Mouse (Mus musculus): ENCODE measurements around the gene Dmc1.

Dmc1 gene

DNA sequence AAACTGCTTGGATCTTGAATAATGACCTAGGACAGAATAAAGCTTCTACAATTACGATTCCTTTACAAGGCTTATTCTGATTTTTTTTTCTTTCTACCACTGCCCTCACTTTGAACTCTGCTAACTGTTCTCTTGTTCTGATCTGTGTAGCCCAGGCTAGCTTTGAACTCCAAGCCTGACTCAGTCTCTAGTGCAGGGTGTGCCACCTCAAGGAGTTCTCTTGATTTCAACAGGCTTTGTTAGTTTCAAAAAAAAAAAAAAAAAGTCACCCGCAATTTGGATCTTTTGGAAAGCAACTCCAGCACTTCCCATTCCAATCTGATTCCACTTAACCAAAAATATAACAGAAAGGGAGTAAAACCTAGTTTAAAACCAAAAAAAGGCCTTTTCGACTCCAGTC lies 59.4 kb downstream of the Dmc1 start:
- DNase-seq (ENCODE audit: low read depth, low spot score) = no peak
- H3K27me3 ChIP-seq (ENCODE audit: control insufficient read depth, insufficient read depth, low read length, poor library complexity, severe bottlenecking) = no peaks in the 10 kb centered on the region
- peaks cover 9% of the 10 kb centered on the region; the same call in 1 of the 2 replicates for H3K36me3 ChIP-seq (ENCODE audit: control insufficient read depth, insufficient read depth, low read length, poor library complexity, severe bottlenecking)

DNA sequence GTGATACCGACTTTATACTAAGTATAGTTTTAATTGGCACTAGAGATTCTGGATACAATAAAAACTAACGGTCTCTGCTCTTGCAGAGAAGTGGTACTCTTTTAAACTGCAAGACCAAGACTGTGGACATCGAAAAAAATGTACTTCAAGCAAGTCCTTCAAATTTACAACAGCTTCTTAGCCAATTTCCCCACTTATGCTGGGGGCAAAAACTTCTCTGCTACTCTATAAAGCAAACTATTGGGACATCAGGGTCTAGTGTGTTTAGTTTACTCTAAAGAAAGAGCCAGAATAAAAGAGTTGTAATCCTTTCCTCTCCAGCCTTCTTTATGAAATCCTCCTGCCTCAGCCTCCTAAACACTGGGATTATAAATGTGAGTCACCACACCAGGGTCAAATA lies 60.9 kb downstream of the Dmc1 start:
- Histone ChIP-seq H3K27me3 (ENCODE audit: control insufficient read depth, insufficient read depth, low read length, poor library complexity, severe bottlenecking) (no peaks in the 10 kb centered on the region), H3K36me3 (ENCODE audit: control insufficient read depth, insufficient read depth, low read length, poor library complexity, severe bottlenecking) (peaks cover 15% of the 10 kb centered on the region; the same call in 1 of the 2 replicates)
- DNase-seq (ENCODE audit: low read depth, low spot score) = no peak

DNA sequence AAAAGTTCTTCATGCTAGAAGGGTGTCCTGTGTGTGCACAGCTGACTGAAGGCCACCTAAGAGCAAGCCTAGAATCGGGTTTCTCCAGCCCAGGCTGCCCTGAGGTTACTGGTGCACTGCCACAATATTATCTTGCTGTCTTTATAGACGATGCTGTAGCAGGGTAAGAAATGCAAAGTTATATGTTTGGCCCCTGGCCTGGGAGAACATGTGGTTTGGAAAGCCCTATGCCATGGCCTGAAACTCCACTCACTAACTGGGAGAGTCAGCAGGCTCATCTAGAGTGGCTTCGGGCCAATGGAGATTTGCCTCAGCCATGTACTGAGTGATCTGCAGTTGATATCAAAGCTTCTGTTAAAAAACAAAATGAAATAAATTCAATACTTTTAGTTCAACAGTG lies 71.1 kb downstream of the Dmc1 start:
- no peak for DNase-seq (ENCODE audit: low read depth, low spot score)
- peaks cover 32% of the 10 kb centered on the region for H3K36me3 ChIP-seq (ENCODE audit: control insufficient read depth, insufficient read depth, low read length, poor library complexity, severe bottlenecking)

DNA sequence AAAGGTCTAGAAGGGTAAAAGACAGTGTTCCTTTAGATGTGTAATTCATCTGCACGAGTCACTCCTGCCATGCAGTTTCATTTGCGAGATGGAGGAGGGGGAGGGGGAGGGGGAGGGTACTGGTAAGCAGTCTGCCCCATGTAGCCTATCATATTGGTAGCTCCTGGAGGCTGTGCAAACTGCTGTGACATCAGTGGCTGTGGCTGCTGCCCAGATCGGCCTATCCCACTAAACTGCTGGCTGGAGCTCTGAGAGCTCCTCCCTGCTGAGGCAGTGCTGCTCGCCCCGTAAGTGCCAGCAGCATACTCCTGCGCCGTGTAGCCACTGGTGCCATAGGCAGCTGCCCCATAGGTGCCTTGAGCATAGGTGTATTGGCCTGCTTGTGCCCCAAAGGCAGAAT lies 75.0 kb downstream of the Dmc1 start:
- Histone ChIP-seq H3K27me3 (ENCODE audit: control insufficient read depth, insufficient read depth, low read length, poor library complexity, severe bottlenecking) (no peaks in the 10 kb centered on the region; the same call in 1 of the 2 replicates), H3K36me3 (ENCODE audit: control insufficient read depth, insufficient read depth, low read length, poor library complexity, severe bottlenecking) (peaks cover 21% of the 10 kb centered on the region)
- no peak for DNase-seq (ENCODE audit: low read depth, low spot score)

More for the DNA sequence above, 71.1 kb downstream of the Dmc1 start:
- no peaks in the 10 kb centered on the region; the same call in 1 of the 2 replicates for H3K27me3 ChIP-seq (ENCODE audit: control insufficient read depth, insufficient read depth, low read length, poor library complexity, severe bottlenecking)

DNA sequence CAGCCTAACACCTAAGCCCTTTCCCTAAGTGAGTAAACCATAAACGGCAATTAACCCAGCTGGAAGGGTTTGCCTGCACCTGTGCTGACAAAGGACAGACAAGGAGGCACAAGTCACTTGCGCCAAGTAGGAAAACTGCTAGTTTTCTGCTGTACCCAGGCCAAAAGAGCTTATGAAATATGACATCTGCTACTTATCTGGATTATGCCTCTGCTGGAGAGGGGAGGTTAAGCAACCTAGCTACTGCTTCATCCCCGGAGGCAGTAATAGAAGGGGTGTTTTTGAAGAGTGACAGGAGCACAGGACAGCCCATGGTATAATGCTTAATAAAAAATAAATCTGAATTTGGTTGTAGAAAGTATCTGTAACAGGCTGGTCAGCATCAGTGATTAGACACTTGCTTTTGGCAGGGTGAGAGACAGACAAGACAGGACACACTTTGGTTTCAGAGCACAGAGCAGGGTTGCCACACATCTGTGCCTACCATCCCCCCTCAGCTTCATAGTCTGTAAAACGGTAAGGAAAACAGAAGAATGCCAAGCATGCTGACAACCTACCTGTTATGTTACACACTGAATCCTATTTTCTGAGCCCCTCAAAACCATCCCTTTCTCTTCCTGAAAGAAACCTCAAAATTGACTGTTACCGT lies 76.8 kb downstream of the Dmc1 start:
- no peak for DNase-seq (ENCODE audit: low read depth, low spot score)
- peaks cover 18% of the 10 kb centered on the region for H3K36me3 ChIP-seq (ENCODE audit: control insufficient read depth, insufficient read depth, low read length, poor library complexity, severe bottlenecking)
- no peaks in the 10 kb centered on the region; the same call in 1 of the 2 replicates for H3K27me3 ChIP-seq (ENCODE audit: control insufficient read depth, insufficient read depth, low read length, poor library complexity, severe bottlenecking)

DNA sequence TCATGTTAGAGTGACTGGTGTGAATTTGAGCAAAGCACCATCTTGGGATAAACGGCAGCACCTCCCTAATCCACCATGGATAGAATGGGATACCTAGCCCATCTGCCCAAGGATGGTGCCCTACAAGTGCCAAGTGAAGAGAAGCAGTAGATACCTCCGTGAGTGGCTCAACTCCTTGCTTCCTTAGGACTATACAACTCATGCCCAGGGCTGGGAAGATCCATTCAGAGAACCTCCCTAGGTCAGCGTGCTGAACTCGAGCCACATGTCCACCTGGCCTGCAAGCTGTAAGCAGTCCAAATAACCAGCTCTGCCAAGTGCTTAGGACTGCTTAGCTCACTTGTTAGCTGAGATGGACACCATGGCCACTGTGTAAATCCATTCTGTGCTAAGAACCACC lies 77.7 kb downstream of the Dmc1 start:
- peaks cover 15% of the 10 kb centered on the region for H3K36me3 ChIP-seq (ENCODE audit: control insufficient read depth, insufficient read depth, low read length, poor library complexity, severe bottlenecking)
- H3K27me3 ChIP-seq (ENCODE audit: control insufficient read depth, insufficient read depth, low read length, poor library complexity, severe bottlenecking) = no peaks in the 10 kb centered on the region; the same call in 1 of the 2 replicates
- no peak for DNase-seq (ENCODE audit: low read depth, low spot score)

DNA sequence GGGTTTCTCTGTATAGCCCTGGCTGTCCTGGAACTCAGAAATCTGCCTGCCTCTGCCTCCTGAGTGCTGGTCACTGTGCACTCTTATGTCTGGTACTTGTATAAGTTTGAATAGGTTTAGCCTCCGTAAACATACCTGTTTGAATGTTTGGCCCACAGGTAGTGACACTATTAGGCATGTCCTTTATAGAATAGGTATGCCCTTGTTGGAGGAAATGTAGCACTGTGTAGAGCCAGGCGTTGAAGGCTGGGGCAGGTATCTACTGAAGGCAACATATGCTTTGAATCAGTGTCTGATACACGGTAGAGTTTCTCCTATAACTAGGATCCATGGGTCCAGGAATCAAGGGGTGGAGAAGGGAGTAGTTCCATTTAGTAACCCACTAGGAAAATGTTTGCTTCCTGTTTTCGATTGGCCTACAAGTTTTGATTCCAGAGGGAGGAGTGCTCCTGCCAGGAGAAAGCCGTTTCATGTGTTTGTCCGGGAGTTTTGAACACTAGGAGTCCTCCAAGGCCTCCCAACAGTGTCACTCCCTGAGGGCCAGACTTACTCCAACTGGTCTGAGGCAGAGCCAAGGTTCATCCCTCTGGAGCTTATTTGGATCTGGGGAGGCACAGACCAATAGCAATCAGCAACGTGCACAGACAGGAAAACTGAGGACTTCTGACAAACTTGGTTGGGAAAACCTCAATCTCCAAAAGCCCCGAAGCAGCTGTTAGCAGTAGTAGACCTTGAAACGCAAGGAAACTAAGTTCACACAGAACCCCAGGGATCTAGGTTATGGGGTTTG lies 78.7 kb downstream of the Dmc1 start:
- Histone ChIP-seq H3K36me3 (ENCODE audit: control insufficient read depth, insufficient read depth, low read length, poor library complexity, severe bottlenecking) (peaks cover 11% of the 10 kb centered on the region), H3K27me3 (ENCODE audit: control insufficient read depth, insufficient read depth, low read length, poor library complexity, severe bottlenecking) (no peaks in the 10 kb centered on the region; the same call in 1 of the 2 replicates)
- no peak for DNase-seq (ENCODE audit: low read depth, low spot score)

DNA sequence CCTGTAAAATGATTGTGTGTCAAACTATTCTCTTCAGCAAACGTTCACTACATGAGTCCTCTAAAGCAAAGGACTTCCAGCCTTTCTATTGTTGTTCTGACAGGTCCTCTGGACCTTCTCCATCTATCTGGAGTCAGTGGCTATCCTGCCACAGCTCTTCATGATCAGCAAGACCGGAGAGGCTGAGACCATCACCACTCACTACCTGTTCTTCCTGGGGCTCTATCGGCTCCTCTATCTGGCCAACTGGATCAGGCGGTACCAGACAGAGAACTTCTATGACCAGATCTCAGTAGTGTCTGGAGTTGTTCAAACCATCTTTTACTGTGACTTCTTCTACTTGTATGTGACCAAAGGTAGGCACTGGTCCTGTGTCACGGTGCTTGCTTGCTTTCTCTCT lies 79.3 kb downstream of the Dmc1 start:
- no peak for DNase-seq (ENCODE audit: low read depth, low spot score)
- H3K36me3 ChIP-seq (ENCODE audit: control insufficient read depth, insufficient read depth, low read length, poor library complexity, severe bottlenecking) = peaks cover 11% of the 10 kb centered on the region
- H3K27me3 ChIP-seq (ENCODE audit: control insufficient read depth, insufficient read depth, low read length, poor library complexity, severe bottlenecking) = no peaks in the 10 kb centered on the region; the same call in 1 of the 2 replicates

DNA sequence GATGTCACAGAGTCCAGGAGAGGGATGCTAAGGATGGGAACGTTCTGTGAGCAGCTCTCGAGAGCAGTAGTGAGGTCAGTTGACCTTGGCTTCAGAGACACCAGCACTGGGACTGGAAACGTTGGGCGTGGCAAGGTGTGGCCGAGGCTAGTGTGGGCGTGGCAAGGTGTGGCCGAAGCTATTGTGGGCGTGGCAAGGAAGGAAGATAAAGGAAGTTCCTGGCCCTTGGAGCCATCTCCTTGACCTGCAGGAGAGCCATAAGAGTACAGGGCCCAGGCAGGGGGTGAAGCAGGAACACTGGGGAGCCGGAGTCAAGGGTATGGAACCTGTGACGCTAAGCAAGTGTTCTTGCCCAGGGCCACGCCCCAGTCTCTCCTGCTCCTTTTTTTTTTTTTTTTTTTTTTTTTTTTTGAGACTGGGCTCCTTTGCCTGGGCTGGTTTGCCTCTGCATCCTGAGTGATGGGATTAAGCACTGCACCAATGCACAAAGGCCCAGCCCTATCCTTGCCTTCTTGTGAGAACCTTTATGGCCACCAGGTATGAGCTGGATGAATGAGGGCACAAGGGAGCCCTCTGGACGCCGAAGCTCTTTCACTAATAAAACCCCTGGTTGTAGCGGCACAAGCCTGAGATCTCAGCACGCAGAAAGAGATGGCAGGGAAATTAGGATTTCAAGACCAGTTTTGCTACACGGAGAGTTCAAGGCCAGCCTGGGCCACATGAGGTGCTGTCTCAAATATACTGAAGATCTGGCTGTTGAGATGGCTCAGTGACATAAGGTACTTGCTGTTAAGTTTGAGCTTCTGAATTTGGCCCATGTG lies 85.3 kb downstream of the Dmc1 start:
- Histone ChIP-seq H3K36me3 (ENCODE audit: control insufficient read depth, insufficient read depth, low read length, poor library complexity, severe bottlenecking) (no peaks in the 10 kb centered on the region), H3K27me3 (ENCODE audit: control insufficient read depth, insufficient read depth, low read length, poor library complexity, severe bottlenecking) (no peaks in the 10 kb centered on the region)
- DNase-seq (ENCODE audit: low read depth, low spot score) = no peak

DNA sequence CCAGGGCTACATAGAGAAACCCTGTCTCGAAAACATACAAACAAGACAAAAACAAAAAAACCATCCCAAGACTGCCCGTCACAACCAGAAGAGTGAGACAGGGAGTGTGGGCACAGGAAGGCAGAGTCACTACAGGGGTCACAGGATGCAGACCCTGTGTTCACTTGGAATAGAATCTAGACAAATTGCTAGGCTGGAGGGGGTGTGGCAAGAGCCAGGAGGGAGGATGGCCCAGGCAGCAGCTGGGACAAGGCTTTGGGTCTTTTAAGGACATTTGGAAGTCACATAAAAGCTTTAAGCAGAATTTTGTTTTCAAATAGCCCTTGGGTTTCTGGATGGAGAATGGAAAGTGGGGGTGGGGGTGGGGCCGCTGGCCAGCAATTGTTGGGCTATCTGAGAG lies 86.3 kb downstream of the Dmc1 start:
- DNase-seq (ENCODE audit: low read depth, low spot score) = no peak
- Histone ChIP-seq H3K27me3 (ENCODE audit: control insufficient read depth, insufficient read depth, low read length, poor library complexity, severe bottlenecking) (no peaks in the 10 kb centered on the region), H3K36me3 (ENCODE audit: control insufficient read depth, insufficient read depth, low read length, poor library complexity, severe bottlenecking) (no peaks in the 10 kb centered on the region)

DNA sequence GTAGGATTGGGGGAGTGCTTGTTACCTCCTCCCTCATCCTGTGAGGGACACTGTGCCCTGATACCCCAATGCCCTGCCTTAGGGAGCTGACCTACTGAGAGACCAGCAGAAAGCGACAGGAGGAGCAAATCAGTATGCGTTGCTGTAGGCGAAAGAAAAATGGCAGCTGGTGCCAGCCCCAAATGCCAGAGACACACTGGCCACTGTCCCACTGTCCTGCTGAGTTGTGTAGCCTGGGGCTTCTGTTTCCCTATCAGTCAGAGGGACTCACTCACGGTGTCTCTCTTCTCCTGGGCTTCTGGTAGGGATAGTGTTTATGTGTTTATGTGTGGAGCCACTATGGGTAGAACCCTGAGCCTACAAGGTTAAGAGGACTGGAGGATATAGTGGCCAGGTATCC lies 87.2 kb downstream of the Dmc1 start:
- H3K36me3 ChIP-seq (ENCODE audit: control insufficient read depth, insufficient read depth, low read length, poor library complexity, severe bottlenecking) = no peaks in the 10 kb centered on the region
- no peak for DNase-seq (ENCODE audit: low read depth, low spot score)

DNA sequence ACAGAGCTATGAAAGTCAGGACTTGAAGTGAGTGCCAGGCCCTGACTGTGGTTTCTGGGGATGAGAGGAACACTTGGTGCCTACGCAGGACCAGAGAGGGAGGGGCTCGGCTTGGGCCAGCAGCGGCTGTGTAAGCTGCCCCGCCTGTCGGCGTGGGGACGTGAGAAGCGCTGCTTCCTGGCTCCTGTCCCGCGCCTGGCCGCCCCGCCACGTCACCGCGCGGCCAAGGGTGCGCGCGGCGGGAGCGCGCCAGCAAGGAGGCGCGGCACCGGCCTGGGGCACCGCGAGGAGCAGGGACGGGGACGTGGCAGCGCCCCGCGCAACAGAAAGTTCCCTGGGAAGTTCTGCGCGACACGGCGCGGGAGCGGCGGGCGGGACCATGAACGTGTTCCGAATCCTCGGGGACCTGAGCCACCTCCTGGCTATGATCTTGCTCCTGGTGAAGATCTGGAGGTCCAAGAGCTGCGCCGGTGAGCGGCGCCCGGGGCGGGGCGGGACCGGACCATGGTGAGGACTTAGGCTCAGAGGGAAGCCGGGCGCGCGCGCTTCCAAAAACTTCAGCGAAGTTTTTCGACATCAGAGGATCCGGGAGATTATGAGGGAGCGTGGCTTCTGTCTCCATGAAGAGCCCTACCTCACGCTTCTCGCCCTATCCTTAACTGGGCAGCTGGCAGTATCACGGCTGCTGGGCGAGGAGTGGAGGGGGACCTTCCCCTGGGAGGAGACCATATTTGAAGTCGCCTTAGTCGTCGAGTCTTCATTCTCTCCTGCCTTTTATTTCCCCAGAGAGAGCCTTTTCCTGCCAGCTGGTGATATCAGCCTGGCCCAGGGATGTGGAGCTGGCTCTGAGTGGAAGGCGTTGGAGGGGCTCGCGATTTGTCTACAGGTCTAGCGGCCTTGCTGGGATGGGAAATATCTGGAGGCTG lies 88.5 kb downstream of the Dmc1 start, which contains the start of gene Kdelr3:
Kdelr3 (plus strand) TSS at position 241 of the 926 bp plus-strand sequence.
- Histone ChIP-seq H3K36me3 (ENCODE audit: control insufficient read depth, insufficient read depth, low read length, poor library complexity, severe bottlenecking) (no peaks in the 10 kb centered on the region), H3K27me3 (ENCODE audit: control insufficient read depth, insufficient read depth, low read length, poor library complexity, severe bottlenecking) (no peaks in the 10 kb centered on the region)
- no peak for DNase-seq (ENCODE audit: low read depth, low spot score)

More for the DNA sequence above, 87.2 kb downstream of the Dmc1 start:
- H3K27me3 ChIP-seq (ENCODE audit: control insufficient read depth, insufficient read depth, low read length, poor library complexity, severe bottlenecking) = no peaks in the 10 kb centered on the region

DNA sequence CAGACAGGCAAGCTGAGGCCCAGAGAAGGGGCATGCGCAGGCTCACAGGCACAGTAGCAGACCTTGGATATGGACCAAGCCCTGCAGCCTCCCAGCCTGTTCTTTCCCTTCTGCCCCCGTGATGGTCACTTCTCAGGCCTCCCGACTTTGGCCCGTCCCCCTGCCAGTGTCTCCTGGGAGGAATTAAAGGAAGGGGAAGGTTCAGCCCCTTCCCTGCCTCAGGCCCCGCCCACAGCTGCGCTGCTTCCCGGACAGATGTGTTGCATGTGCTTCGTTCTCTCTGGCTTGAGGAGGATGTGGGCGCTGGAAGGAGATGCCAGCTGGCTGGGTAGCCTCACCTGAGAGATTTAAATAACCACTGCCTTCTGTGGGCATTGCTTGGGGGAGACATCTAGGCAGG lies 91.0 kb downstream of the Dmc1 start:
- Histone ChIP-seq H3K36me3 (ENCODE audit: control insufficient read depth, insufficient read depth, low read length, poor library complexity, severe bottlenecking) (no peaks in the 10 kb centered on the region), H3K27me3 (ENCODE audit: control insufficient read depth, insufficient read depth, low read length, poor library complexity, severe bottlenecking) (no peaks in the 10 kb centered on the region)
- no peak for DNase-seq (ENCODE audit: low read depth, low spot score)

Data from splenic B cell, adult 2 months (primary cell).